Mouse (Mus musculus) kidney, adult 2 months (tissue): ENCODE results near the gene Chd4.

Experiments used
- CTCF ChIP-seq: fragments of 200-500 bp; conservative IDR thresholded peaks from 2 replicates; pipeline ENCODE4 v1.5.1; 2011; ENCODE audit warnings: low read depth, mild to moderate bottlenecking, control low read depth, low read length, moderate library complexity, mixed read lengths; ENCODE audit not compliant: insufficient read depth, insufficient read length
- POLR2A ChIP-seq: fragments of 200-500 bp; IDR thresholded peaks from one replicate; pipeline ENCODE4 v1.6.1; 2011; ENCODE audit warnings: low read depth, low read length, control low read depth

DNA sequence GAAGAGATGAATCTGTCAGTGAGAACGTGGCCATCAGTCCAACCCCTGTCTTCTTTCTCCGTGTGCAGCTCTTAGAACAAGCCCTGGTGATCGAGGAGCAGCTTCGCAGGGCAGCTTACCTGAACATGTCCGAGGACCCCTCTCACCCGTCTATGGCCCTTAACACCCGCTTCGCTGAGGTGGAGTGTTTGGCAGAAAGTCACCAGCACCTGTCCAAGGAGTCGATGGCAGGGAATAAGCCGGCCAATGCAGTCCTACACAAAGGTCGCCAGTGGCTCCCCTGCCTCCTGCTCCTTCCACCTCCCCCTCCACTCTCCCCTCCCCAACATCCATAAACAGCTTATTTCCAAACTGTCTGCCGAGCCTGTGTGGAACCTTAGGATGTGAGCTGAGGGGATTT lies 32.9 kb downstream of the Chd4 start:
- TF ChIP-seq CTCF, result no peak
- TF ChIP-seq POLR2A, result no peak
